Mouse (Mus musculus): ENCODE measurements around the gene Spred1. TPM values are rescaled to one million over a fixed set of nuclear protein-coding genes. Genes with fewer than 3 reads are reported as not detected.
"Not testable (repeated sequence)": the region's sequence is repeated elsewhere in the genome, so short reads cannot be mapped to it uniquely, and the experiment has no call there.

The Spred1 gene
- total RNA-seq, 2 experiments from 2014 or later, result 53.4 to 58.2 TPM

GRCm38 (mm10) chr2:117119291-117120245, 1.6 kb upstream of the Spred1 start:
- peak; percentile 84 for DNase-seq
- intact Hi-C loops (cut with DNase I), result loop anchor here (5.0 kb wide), 3 partner anchors 63 to 222 kb away; no protein-coding TSS in a partner anchor

- intact Hi-C loops (cut with DNase I), result loop anchor here (5.0 kb wide), 3 partner anchors 62 to 223 kb away; no protein-coding TSS in a partner anchor
- peak; percentile 94 for DNase-seq
Observed at GRCm38 (mm10) chr2:117120246-117121211, 645 bp upstream of the Spred1 start.

GRCm38 (mm10) chr2:117121984-117122605, 921 bp downstream of the Spred1 start:
- no peak for DNase-seq

GRCm38 (mm10) chr2:117122701-117123337, 1.6 kb downstream of the Spred1 start:
- intact Hi-C loops (cut with DNase I), result loop anchor here (5.0 kb wide), 3 partner anchors 59 to 226 kb away; no protein-coding TSS in a partner anchor
- DNase-seq, result peak; percentile 45

More at GRCm38 (mm10) chr2:117121984-117122605, 921 bp downstream of the Spred1 start:
- intact Hi-C loops (cut with DNase I), result loop anchor here (5.0 kb wide), 3 partner anchors 60 to 225 kb away; no protein-coding TSS in a partner anchor

- DNase-seq, result no peak
- intact Hi-C loops (cut with DNase I), result loop anchor here (5.0 kb wide), 3 partner anchors 59 to 226 kb away; no protein-coding TSS in a partner anchor
Observed at GRCm38 (mm10) chr2:117123701-117124100, 2.5 kb downstream of the Spred1 start.

GRCm38 (mm10) chr2:117124839-117125238, 3.7 kb downstream of the Spred1 start:
- intact Hi-C loops (cut with DNase I), result loop anchor here (5.0 kb wide), 3 partner anchors 57 to 228 kb away; no protein-coding TSS in a partner anchor
- DNase-seq, result no peak

GRCm38 (mm10) chr2:117129156-117129555, 8.0 kb downstream of the Spred1 start:
- intact Hi-C loops (cut with DNase I), result no loop called here
- DNase-seq, result no peak

- DNase-seq; intact Hi-C loops (cut with DNase I): not testable (repeated sequence)
Observed at GRCm38 (mm10) chr2:117131041-117131440, 9.9 kb downstream of the Spred1 start.

GRCm38 (mm10) chr2:117131910-117132309, 10.7 kb downstream of the Spred1 start:
- intact Hi-C loops (cut with DNase I), result no loop called here

GRCm38 (mm10) chr2:117133541-117133940, 12.4 kb downstream of the Spred1 start:
- DNase-seq, result no peak

More at GRCm38 (mm10) chr2:117131910-117132309, 10.7 kb downstream of the Spred1 start:
- no peak for DNase-seq

GRCm38 (mm10) chr2:117137751-117138150, 16.6 kb downstream of the Spred1 start:
- no peak for DNase-seq
- intact Hi-C loops (cut with DNase I), result no loop called here

More at GRCm38 (mm10) chr2:117133541-117133940, 12.4 kb downstream of the Spred1 start:
- intact Hi-C loops (cut with DNase I), result no loop called here

- no peak for DNase-seq
- intact Hi-C loops (cut with DNase I), result no loop called here
Observed at GRCm38 (mm10) chr2:117138932-117139331, 17.8 kb downstream of the Spred1 start.

GRCm38 (mm10) chr2:117139977-117140376, 18.8 kb downstream of the Spred1 start:
- no peak for DNase-seq
- intact Hi-C loops (cut with DNase I), result no loop called here

- no peak for DNase-seq
Observed at GRCm38 (mm10) chr2:117143106-117143505, 21.9 kb downstream of the Spred1 start.

GRCm38 (mm10) chr2:117146026-117146425, 24.9 kb downstream of the Spred1 start:
- DNase-seq, result no peak
- intact Hi-C loops (cut with DNase I), result no loop called here

More at GRCm38 (mm10) chr2:117143106-117143505, 21.9 kb downstream of the Spred1 start:
- intact Hi-C loops (cut with DNase I), result no loop called here

GRCm38 (mm10) chr2:117146617-117147016, 25.4 kb downstream of the Spred1 start:
- intact Hi-C loops (cut with DNase I), result no loop called here
- DNase-seq, result no peak

GRCm38 (mm10) chr2:117152161-117152560, 31.0 kb downstream of the Spred1 start:
- no peak for DNase-seq
- intact Hi-C loops (cut with DNase I), result no loop called here

GRCm38 (mm10) chr2:117168379-117168778, 47.2 kb downstream of the Spred1 start:
- intact Hi-C loops (cut with DNase I), result no loop called here
- no peak for DNase-seq

GRCm38 (mm10) chr2:117169037-117169436, 47.9 kb downstream of the Spred1 start:
- intact Hi-C loops (cut with DNase I), result no loop called here

More at GRCm38 (mm10) chr2:117169037-117169436, 47.9 kb downstream of the Spred1 start:
- no peak for DNase-seq
